Mouse (Mus musculus): Measurements from ENCODE around the gene Vmn1r55. TPM values are rescaled to one million over a fixed set of nuclear protein-coding genes. Genes with fewer than 3 reads are reported as not detected.

Vmn1r55 gene
- polyA plus RNA-seq, 1 experiment from 2014 or later, result not detected

Small RNA genes within 50 kb of the gene (microRNA-seq; reads per million reads assigned to microRNA genes)
- not detected for gene Gm26217

Other genes starting within 250 kb of the Vmn1r55 start
- 0.25 and 0.60 TPM in 2 replicates for gene Gm36210, start 243.2 kb downstream of the Vmn1r55 start, polyA plus RNA-seq (2015; fragmentation: Nextera tagmentation; extraction: Ambion mirVana)
- 3.4 and 3.9 TPM in 2 replicates for gene Zfp628, start 234.5 kb downstream of the Vmn1r55 start, polyA plus RNA-seq (2015; fragmentation: Nextera tagmentation; extraction: Ambion mirVana)
- 32.0 and 38.3 TPM in 2 replicates for gene Nat14, start 227.6 kb downstream of the Vmn1r55 start, polyA plus RNA-seq (2015; fragmentation: Nextera tagmentation; extraction: Ambion mirVana)
- gene Ssc5d, start 223.9 kb downstream of the Vmn1r55 start, polyA plus RNA-seq (2015; fragmentation: Nextera tagmentation; extraction: Ambion mirVana), result 0.34 and 0.39 TPM in 2 replicates
- gene Sbk2, start 185.3 kb downstream of the Vmn1r55 start, polyA plus RNA-seq (2015; fragmentation: Nextera tagmentation; extraction: Ambion mirVana), result not detected in 2 replicates
- gene Sbk3, start 178.5 kb downstream of the Vmn1r55 start, polyA plus RNA-seq (2015; fragmentation: Nextera tagmentation; extraction: Ambion mirVana), result 0.84 and 0.91 TPM in 2 replicates
- gene Zfp579, start 153.5 kb downstream of the Vmn1r55 start, polyA plus RNA-seq (2015; fragmentation: Nextera tagmentation; extraction: Ambion mirVana), result 58.4 and 62.2 TPM in 2 replicates
- 10.3 and 11.3 TPM in 2 replicates for gene Zfp524, start 135.3 kb downstream of the Vmn1r55 start, polyA plus RNA-seq (2015; fragmentation: Nextera tagmentation; extraction: Ambion mirVana)
- 43.7 and 46.1 TPM in 2 replicates for gene Fiz1, start 135.0 kb downstream of the Vmn1r55 start, polyA plus RNA-seq (2015; fragmentation: Nextera tagmentation; extraction: Ambion mirVana)
- gene Gm44973, start 134.2 kb downstream of the Vmn1r55 start, polyA plus RNA-seq (2015; fragmentation: Nextera tagmentation; extraction: Ambion mirVana), result 0.91 TPM in 1 of 2 replicates, not detected in the other
- 5.9 and 6.5 TPM in 2 replicates for gene Zfp865, start 129.3 kb downstream of the Vmn1r55 start, polyA plus RNA-seq (2015; fragmentation: Nextera tagmentation; extraction: Ambion mirVana)
- 50.5 and 59.1 TPM in 2 replicates for gene Ccdc106, start 129.1 kb downstream of the Vmn1r55 start, polyA plus RNA-seq (2015; fragmentation: Nextera tagmentation; extraction: Ambion mirVana)
- gene 4632433K11Rik, start 115.6 kb downstream of the Vmn1r55 start, polyA plus RNA-seq (2015; fragmentation: Nextera tagmentation; extraction: Ambion mirVana), result not detected in 2 replicates
- 8.0 and 9.5 TPM in 2 replicates for gene Zfp784, start 111.2 kb downstream of the Vmn1r55 start, polyA plus RNA-seq (2015; fragmentation: Nextera tagmentation; extraction: Ambion mirVana)
- gene Zfp580, start 98.1 kb downstream of the Vmn1r55 start, polyA plus RNA-seq (2015; fragmentation: Nextera tagmentation; extraction: Ambion mirVana), result 52.7 and 62.4 TPM in 2 replicates
- 125 and 128 TPM in 2 replicates for gene U2af2, start 87.5 kb downstream of the Vmn1r55 start, polyA plus RNA-seq (2015; fragmentation: Nextera tagmentation; extraction: Ambion mirVana)
- gene Epn1, start 69.4 kb downstream of the Vmn1r55 start, polyA plus RNA-seq (2015; fragmentation: Nextera tagmentation; extraction: Ambion mirVana), result 97.9 and 104 TPM in 2 replicates
- gene Rfpl4, start 32.7 kb downstream of the Vmn1r55 start, polyA plus RNA-seq (2015; fragmentation: Nextera tagmentation; extraction: Ambion mirVana), result 0.14 TPM in 1 of 2 replicates, not detected in the other
- gene Rasl2-9, start 23.7 kb downstream of the Vmn1r55 start, polyA plus RNA-seq (2015; fragmentation: Nextera tagmentation; extraction: Ambion mirVana), result 0.32 TPM in 1 of 2 replicates, not detected in the other
- not detected in 2 replicates for gene Vmn1r56, start 47.1 kb upstream of the Vmn1r55 start, polyA plus RNA-seq (2015; fragmentation: Nextera tagmentation; extraction: Ambion mirVana)
- gene Vmn1r57, start 68.8 kb upstream of the Vmn1r55 start, polyA plus RNA-seq (2015; fragmentation: Nextera tagmentation; extraction: Ambion mirVana), result not detected in 2 replicates
- not detected in 2 replicates for gene Gm5065, start 200.9 kb upstream of the Vmn1r55 start, polyA plus RNA-seq (2015; fragmentation: Nextera tagmentation; extraction: Ambion mirVana)
- gene Nlrp2, start 201.4 kb upstream of the Vmn1r55 start, polyA plus RNA-seq (2015; fragmentation: Nextera tagmentation; extraction: Ambion mirVana), result not detected in 2 replicates

All from forebrain, embryonic 16.5 days (tissue).